Mouse (Mus musculus): ENCODE data around the gene Zfp652. TPM values are rescaled to one million over a fixed set of nuclear protein-coding genes. Genes with fewer than 3 reads are reported as not detected.

The Zfp652 gene
- total and polyA plus RNA-seq, 3 experiments: 3.0 to 9.8 (median 6.2) TPM

DNA sequence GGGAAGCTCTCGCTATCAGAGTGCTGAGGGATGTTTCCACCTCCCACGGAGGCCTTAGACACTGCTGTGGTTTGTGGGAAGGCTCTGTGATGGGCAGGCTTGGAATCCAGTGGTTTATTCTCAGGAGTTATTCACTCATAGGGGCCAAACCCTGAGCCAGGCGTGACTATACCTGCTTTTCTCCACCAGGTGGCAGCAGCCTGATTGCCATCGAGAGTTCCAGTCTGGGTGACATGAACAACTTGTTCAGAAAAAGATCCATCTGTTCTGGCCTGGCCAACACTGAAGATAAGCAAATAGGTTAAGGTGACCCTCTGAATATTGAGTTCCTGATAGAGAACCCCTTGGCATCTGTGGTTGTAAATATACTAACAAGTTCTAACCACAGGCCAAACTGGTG, 26.4 kb upstream of the Zfp652 start:
- in situ Hi-C loops (cut with MboI; ENCODE audit: low pct_ligation_motif_present, low pct_unique_long_range_greater_than_20kb, low sequenced_read_pairs): loop anchor here (10.0 kb wide), 1 partner anchor 259 kb away; no protein-coding TSS in a partner anchor
- peaks cover 10 to 34% of the 10 kb centered on the region in 2 experiments for H3K4me1 ChIP-seq (ENCODE audit: control insufficient read depth in 1 of 2, insufficient read depth in 2 of 2)
- H3K4me3 ChIP-seq (replicated peaks in 1 of 3; ENCODE audit: low read depth in 2 of 3, low read length in 2 of 3, poor library complexity in 1 of 3): no peak overlapping the region
- no peaks in the 10 kb centered on the region for H3K27me3 ChIP-seq (replicated peaks)
- H3K9me3 ChIP-seq (replicated peaks; ENCODE audit: low read length): no peaks in the 10 kb centered on the region
- dilution Hi-C loops (cut with MboI; ENCODE audit: extremely low pct_ligation_motif_present, extremely low pct_unique_long_range_greater_than_20kb, low sequenced_read_pairs): no loop called here
- H3K4me2 ChIP-seq (ENCODE audit: insufficient read depth, low read depth, poor library complexity, severe bottlenecking): no peak overlapping the region
- TF ChIP-seq BHLHE40 (IDR thresholded peaks at IDR 0.05; ENCODE audit: low read depth, low read length) (no peak), TBP (conservative IDR thresholded peaks at IDR 0.05; ENCODE audit: low read depth, low read length) (no peak), RAD21 (IDR thresholded peaks at IDR 0.05; ENCODE audit: low read depth, low read length) (peak; percentile 91), ZNF384 (IDR thresholded peaks at IDR 0.05; ENCODE audit: low read depth, low read length) (no peak), ELF1 (IDR thresholded peaks at IDR 0.05; ENCODE audit: low read depth, low read length) (no peak), MEF2A (IDR thresholded peaks at IDR 0.05; ENCODE audit: borderline replicate concordance, low read depth, low read length) (0 out of 2 replicates have a peak, but pooled peaks have one; percentile 26), ZC3H11A (IDR thresholded peaks at IDR 0.05; ENCODE audit: low read depth, low read length) (peak; percentile 80), NELFE (IDR thresholded peaks at IDR 0.05; ENCODE audit: low read depth, low read length) (peak; percentile 32; the same call in 1 of the 2 replicates), POLR2AphosphoS2 (IDR thresholded peaks at IDR 0.05; ENCODE audit: low read depth, low read length) (no peak), SMC3 (IDR thresholded peaks at IDR 0.05; ENCODE audit: low read depth, low read length) (peak; percentile 98), CTCF (conservative IDR thresholded peaks at IDR 0.05 in 1 of 2, IDR thresholded peaks at IDR 0.05 in 1 of 2; ENCODE audit: low read depth in 2 of 2, low read length in 2 of 2) (peak; percentile 98 to 99), IRF4 (IDR thresholded peaks at IDR 0.05; ENCODE audit: low read depth, low read length) (no peak), MYC (IDR thresholded peaks at IDR 0.05; ENCODE audit: low read depth, low read length) (no peak), CHD1 (IDR thresholded peaks at IDR 0.05; ENCODE audit: low read depth, low read length) (no peak), MAX (IDR thresholded peaks at IDR 0.05; ENCODE audit: low read length) (no peak)
- no peak overlapping the region for H3K9ac ChIP-seq (ENCODE audit: insufficient read depth, low read depth)
- peaks cover 6 to 34% of the 10 kb centered on the region in 2 experiments for H3K36me3 ChIP-seq (replicated peaks in 1 of 2; ENCODE audit: control insufficient read depth in 1 of 2, insufficient read depth in 1 of 2, low read length in 1 of 2)
- DNase-seq (ENCODE audit: extremely low read depth): peak; percentile 82
- H3K79me2 ChIP-seq (replicated peaks; ENCODE audit: control insufficient read depth, extremely low read depth, insufficient read depth, poor library complexity, severe bottlenecking): no peaks in the 10 kb centered on the region
- H3K27ac ChIP-seq (ENCODE audit: insufficient read depth, low read depth): no peak overlapping the region

DNA sequence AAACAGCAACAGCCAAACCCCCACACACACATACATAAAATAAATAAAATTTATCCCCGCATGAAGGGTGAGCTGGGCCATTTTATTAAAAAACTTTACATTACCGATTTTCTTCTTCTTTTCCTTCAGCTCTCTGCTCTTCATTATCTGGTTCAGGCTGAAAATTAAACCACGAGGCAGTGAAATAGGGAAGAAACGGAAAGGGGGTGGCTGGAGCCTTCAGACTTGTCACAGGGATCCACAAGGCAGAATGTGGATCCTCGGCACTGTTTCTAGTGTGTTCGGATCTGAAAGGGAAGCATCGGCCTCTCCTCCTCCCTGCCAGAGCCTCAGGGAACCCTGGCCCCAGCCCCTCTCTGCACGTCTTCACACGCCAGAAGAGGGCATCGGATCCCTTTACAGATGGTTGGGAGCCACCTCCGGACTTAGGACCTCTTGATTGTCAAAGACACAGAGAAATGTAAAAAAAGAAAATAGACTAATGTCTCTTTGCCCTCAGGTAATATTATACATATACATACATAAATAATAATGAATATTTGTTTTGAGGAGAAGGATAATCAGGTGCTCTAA, 25.3 kb upstream of the Zfp652 start:
- Histone ChIP-seq H3K9me3 (replicated peaks; ENCODE audit: low read length) (no peaks in the 10 kb centered on the region), H3K9ac (ENCODE audit: insufficient read depth, low read depth) (no peak overlapping the region), H3K27ac (ENCODE audit: insufficient read depth, low read depth) (no peak overlapping the region), H3K36me3 (replicated peaks in 1 of 2; ENCODE audit: control insufficient read depth in 1 of 2, insufficient read depth in 1 of 2, low read length in 1 of 2) (peaks cover 0 to 23% of the 10 kb centered on the region in 2 experiments), H3K79me2 (replicated peaks; ENCODE audit: control insufficient read depth, extremely low read depth, insufficient read depth, poor library complexity, severe bottlenecking) (no peaks in the 10 kb centered on the region), H3K27me3 (replicated peaks) (no peaks in the 10 kb centered on the region), H3K4me2 (ENCODE audit: insufficient read depth, low read depth, poor library complexity, severe bottlenecking) (no peak overlapping the region), H3K4me1 (ENCODE audit: control insufficient read depth in 1 of 2, insufficient read depth in 2 of 2) (peaks cover 10 to 23% of the 10 kb centered on the region in 2 experiments), H3K4me3 (replicated peaks in 1 of 3; ENCODE audit: low read depth in 2 of 3, low read length in 2 of 3, poor library complexity in 1 of 3) (no peak overlapping the region)
- no peak for DNase-seq (ENCODE audit: extremely low read depth)
- TF ChIP-seq SIN3A (IDR thresholded peaks at IDR 0.05; ENCODE audit: low read length) (no peak), ZKSCAN1 (IDR thresholded peaks at IDR 0.05; ENCODE audit: borderline replicate concordance, low read depth, low read length) (no peak), BHLHE40 (IDR thresholded peaks at IDR 0.05; ENCODE audit: low read depth, low read length) (no peak), RCOR1 (conservative IDR thresholded peaks at IDR 0.05; ENCODE audit: low read depth, low read length) (no peak), GABPA (IDR thresholded peaks at IDR 0.05; ENCODE audit: insufficient replicate concordance, low read depth, low read length) (no peak), MAX (IDR thresholded peaks at IDR 0.05; ENCODE audit: low read length) (no peak), SMC3 (IDR thresholded peaks at IDR 0.05; ENCODE audit: low read depth, low read length) (peak; percentile 32; the same call in 1 of the 2 replicates), USF1 (IDR thresholded peaks at IDR 0.05; ENCODE audit: low read depth, low read length) (no peak), IRF4 (IDR thresholded peaks at IDR 0.05; ENCODE audit: low read depth, low read length) (no peak), MXI1 (IDR thresholded peaks at IDR 0.05; ENCODE audit: low read depth, low read length) (no peak), CTCF (conservative IDR thresholded peaks at IDR 0.05 in 1 of 2, IDR thresholded peaks at IDR 0.05 in 1 of 2; ENCODE audit: low read depth in 2 of 2, low read length in 2 of 2) (peak in 1 of 2 experiments; percentile 45; a peak in 2 of 4 replicates), RAD21 (IDR thresholded peaks at IDR 0.05; ENCODE audit: low read depth, low read length) (peak; percentile 31), ZMIZ1 (IDR thresholded peaks at IDR 0.05; ENCODE audit: low read depth, low read length) (no peak)
- in situ Hi-C loops (cut with MboI; ENCODE audit: low pct_ligation_motif_present, low pct_unique_long_range_greater_than_20kb, low sequenced_read_pairs) (loop anchor here (10.0 kb wide), 1 partner anchor 258 kb away; no protein-coding TSS in a partner anchor), dilution Hi-C loops (cut with MboI; ENCODE audit: extremely low pct_ligation_motif_present, extremely low pct_unique_long_range_greater_than_20kb, low sequenced_read_pairs) (no loop called here)

Measured in CH12.LX (cell line).